Mouse (Mus musculus) lung, postnatal 10 days (tissue): ENCODE results near the gene Tekt4.
A peak's percentile ranks its signal among the peaks of the same experiment; 100 is the strongest.

ENCODE experiments used
- DNase-seq: peaks from one replicate; pipeline ENCODE4 v3.0.0; 2021

Tekt4 gene

GRCm38 (mm10) chr17:25480152-25480551 is 25.7 kb downstream of the Tekt4 start:
- DNase-seq, result no peak

GRCm38 (mm10) chr17:25480820-25481219 is 26.4 kb downstream of the Tekt4 start:
- no peak for DNase-seq

DNA sequence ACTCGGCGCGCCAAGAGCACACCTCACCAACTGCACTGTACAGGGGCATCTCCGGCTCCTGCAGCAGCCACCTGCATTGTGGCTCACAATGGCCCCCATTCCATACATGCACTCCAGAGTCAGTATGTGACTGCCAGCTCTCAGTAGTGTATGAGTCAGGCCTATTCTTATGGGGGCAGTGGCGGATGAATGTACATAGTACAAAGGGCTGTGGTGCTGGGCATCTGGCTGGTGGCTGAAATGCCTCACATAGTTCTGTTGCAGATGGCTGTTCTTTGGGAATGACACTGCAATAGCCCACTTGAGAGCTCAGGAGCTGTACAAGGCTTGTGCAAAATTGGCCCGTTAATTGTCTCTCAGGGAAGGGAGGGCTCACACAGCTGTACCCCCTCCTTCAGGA is 27.7 kb downstream of the Tekt4 start:
- DNase-seq, result no peak

DNA sequence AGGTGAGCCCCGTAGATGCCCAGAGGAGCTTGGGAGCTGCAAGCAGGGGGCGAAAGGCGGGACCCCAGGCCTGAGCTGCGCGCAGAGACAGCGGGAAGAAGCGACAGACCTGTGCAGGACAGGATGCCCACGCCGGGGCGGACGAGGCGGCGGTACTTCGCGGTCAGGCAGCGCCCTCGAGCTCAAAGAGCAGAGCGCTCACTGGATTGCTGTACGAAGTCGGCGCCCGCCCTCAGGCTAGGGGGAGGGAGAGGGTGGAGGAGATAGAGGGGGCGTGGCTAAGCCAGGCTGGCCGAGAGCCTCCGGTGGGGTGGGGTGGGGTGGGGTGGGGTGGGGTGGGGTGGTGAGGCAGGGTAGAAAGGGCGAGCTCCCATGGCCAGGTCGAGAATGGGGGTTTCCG is 42.6 kb downstream of the Tekt4 start, which contains the start of gene Sstr5:
TSS of gene Sstr5 (minus strand) at position 276 of the 400 bp plus-strand sequence.
- peak; percentile 34 for DNase-seq

DNA sequence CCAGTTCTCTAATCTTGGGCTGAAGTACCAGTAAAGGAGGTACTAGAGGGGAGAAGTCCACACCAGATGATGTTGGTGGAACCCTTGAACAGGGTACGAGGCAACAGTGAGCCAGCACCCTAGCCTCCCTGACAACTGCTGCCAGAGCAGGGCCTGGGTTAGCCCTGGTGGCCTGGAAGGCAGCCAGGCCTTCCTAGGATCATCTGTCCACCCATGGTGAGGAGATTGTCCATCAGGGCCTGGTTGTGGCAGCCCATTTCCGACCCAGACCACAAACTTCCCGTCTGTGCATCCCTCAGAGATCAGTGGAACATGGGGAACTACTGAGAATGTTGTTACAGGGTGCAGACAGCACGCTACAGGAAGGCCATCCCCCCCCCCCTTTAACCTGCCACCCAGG is 48.2 kb downstream of the Tekt4 start:
- no peak for DNase-seq

- DNase-seq, result peak; percentile 79
Measured at GRCm38 (mm10) chr17:25507799-25508198, 53.4 kb downstream of the Tekt4 start.

DNA sequence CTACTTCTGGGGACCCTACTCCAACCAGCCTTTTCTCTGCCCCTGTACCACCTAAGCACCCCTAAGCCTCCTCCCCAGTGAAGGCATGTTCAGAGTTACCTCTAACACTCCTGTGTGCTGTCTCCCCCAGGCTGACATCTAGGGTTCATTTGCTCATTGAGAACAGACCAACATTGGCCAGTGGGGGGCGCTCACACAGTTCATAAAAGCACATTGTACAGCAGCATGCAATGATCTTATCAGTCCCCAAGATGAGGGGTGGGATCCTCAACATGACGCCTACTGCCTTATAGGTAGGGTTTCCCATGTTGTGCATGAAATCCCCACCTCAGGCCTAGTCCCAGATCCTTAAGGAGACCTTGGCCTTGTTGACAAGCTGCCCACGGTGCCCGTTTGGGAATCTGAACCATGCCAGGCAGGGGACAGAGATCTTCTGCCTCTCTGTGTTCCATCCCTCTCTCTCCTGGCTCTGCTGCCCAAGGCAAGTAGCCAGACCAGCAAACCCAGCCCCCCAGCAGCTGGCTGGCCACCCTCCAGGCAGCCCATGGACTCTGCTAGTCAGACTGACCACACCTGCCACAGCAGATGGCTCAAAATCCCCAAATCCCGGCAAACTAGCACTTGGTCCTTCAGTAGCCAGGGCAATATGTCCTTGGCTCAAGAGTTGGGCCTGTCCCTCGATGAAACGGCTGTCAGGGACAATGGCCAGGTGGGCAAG is 54.6 kb downstream of the Tekt4 start:
- DNase-seq, result peak; percentile 31

DNA sequence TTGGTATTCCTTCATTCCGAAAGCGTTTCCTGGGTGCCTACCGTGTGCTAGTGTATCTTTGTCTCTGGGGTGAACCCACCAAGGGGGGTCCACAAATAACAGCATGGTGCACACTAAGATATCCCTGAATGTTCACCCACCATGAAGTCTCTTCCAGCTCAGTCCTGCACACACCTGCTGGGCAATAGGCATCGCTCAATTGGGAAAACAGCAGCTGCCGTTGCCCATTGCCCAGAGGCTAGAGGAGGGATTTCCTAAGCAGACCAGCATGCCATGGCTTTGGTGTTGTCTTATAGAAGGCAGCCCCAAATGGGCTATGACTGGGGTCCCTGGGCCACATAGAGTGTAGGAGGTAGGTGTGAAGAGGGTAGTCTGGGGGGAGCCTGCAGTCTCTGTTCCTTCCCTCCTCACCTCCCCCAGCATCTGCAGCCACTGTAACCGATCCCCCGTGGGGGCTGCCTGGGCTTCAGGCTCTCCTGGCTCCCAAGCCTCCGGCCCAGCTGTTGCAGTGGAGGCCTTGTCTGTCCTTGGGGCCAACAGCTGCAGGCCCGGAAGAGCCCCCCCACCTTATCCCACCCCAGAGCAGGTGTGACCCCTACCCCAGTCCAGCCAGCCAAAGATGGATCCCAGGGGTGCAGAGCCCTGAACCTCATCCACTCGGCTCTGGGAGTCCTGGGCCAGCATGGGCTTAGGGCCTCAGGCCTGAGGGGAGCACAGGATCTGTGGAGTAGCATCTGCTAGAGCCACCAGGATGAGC is 55.8 kb downstream of the Tekt4 start:
- no peak for DNase-seq

DNA sequence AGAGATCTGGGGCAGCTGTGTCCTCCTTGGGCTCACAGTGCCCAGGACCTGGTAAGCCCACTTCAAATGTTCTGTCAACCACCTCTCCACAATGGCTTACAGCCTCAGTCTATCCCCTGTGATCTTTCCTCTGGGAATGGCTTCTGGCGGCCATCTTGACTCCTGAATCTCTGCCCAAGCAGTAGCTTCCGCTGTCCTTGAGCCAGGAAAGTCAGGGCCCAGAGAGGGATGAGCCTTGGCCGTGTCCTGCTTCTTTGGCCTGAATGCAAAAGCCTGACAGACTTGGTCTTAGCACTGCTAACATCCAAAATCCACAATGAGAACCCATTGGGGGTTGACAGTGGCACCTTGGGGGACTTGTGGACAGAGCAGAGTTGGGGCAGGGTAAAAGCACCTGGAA is 57.5 kb downstream of the Tekt4 start:
- DNase-seq, result no peak

DNA sequence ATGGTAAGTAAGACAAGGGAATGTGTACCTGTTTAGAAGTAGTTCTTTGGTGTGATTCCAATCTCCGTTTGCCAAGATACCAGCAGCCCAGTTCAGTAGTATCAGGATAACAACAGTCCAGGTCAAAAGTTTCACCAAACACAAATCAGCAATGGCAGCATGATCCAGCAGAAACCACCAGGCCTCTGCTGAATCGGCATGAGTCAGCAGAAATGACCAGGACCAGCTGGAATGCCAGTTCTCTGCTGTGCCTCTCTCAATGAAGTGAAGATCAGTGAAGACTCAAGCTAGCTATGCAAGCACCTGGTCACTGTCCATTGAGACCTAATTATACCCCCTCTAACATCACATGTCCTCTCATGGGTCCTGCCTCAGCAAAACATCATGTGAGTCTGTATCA is 59.6 kb downstream of the Tekt4 start:
- DNase-seq, result no peak

GRCm38 (mm10) chr17:25516315-25516714 is 61.9 kb downstream of the Tekt4 start:
- DNase-seq, result peak; percentile 32

GRCm38 (mm10) chr17:25518144-25518543 is 63.7 kb downstream of the Tekt4 start:
- no peak for DNase-seq

GRCm38 (mm10) chr17:25519511-25519910 is 65.1 kb downstream of the Tekt4 start:
- no peak for DNase-seq

- no peak for DNase-seq
Measured at GRCm38 (mm10) chr17:25520492-25520891, 66.1 kb downstream of the Tekt4 start.

DNA sequence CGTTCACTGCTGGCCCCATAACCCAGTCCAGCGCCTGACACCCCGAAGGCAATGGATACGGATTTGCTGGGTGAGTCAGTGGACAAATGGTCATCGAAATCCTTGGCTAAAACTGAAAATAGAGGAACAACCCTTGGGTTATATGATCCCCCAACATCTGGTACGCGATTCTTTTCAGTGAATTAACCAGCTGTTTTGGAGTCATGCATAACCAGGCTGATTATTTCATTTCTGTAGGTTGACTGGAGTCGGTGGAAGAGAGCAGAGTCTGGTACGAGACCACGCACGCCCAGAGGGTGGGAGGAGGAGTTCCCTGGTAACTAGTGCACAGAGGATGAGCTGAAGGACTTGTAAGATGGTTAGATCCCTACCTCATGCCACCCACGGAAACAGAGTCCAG is 67.7 kb downstream of the Tekt4 start:
- DNase-seq, result no peak
